Mouse (Mus musculus) olfactory bulb, adult 2 months (tissue): ENCODE measurements around the gene Mertk.

Experiments used
- CTCF ChIP-seq: fragments of 200-500 bp; IDR thresholded peaks from 2 replicates; pipeline ENCODE4 v1.5.1; 2012; ENCODE audit warnings: low read depth, mild to moderate bottlenecking, low read length, moderate library complexity; ENCODE audit not compliant: insufficient read depth
- POLR2A ChIP-seq: fragments of 200-500 bp; IDR thresholded peaks from 2 replicates; pipeline ENCODE4 v1.6.1; 2012; ENCODE audit warnings: mild to moderate bottlenecking, low read depth, low read length, moderate library complexity; ENCODE audit not compliant: insufficient read depth

DNA sequence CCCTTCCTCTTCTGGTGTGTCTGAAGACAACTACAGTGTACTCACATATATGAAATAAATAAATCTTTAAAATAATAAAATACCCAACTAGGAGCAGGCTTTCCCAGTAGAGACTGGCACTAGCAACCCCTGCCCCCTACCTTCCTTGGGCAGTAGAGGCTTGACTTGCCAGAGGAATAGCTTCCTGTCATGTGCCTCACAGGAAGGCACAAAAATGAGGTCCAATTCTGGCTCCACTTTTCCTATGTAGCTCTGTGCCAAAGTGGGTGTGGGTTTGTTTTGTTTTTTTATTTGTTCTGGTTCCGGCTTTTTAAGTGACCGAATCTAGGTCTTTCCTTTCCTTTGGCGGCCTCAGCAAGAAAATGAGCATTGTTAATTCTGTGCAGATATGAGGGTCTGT is 5.7 kb downstream of the Mertk start:
- no peak for TF ChIP-seq CTCF
- TF ChIP-seq POLR2A = no peak
